ENCODE assay signal across 20 mouse cellular contexts in the genomic region with DNA sequence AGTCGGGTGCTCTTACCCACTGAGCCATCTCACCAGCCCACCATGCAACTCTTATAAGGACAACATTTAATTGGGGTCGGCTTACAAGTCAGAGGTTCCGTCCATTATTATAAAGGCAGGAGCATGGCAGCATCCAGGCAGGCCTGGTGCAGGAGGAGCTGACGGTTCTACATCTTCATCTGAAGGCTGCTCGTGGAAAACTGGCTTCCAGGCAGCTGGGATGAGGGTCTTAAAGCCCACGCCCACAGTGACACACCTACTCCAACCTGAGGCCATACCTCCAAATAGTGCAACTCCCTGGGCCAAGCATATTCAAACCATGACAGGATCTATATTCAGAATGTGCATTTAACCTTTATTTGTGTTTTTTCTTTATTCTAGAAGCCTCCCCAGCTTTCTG.
"Had no signal": no experiment of that assay in that cellular context is flagged by ENCODE, and none has a peak within 500 bp of the region (broad histone marks: within the 10 kb centered on the region; RNA-seq: fewer than 3 reads in every experiment).

No protein-coding gene starts in this region.

- H3K27ac ChIP-seq: heart, embryonic 13.5 days; heart, embryonic 15.5 days; hindbrain, embryonic 13.5 days; hindbrain, embryonic 15.5 days; hindbrain, postnatal 0 days; kidney, embryonic 15.5 days; kidney, postnatal 0 days; limb, embryonic 13.5 days; limb, embryonic 15.5 days; liver, embryonic 12.5 days had no signal

- H3K27me3 ChIP-seq: heart, embryonic 13.5 days; heart, embryonic 15.5 days; hindbrain, embryonic 13.5 days; hindbrain, embryonic 15.5 days; kidney, embryonic 15.5 days; limb, embryonic 13.5 days; limb, embryonic 15.5 days; liver, embryonic 12.5 days had no signal

- H3K4me3 ChIP-seq: heart, embryonic 13.5 days; heart, embryonic 15.5 days; hindbrain, embryonic 13.5 days; hindbrain, embryonic 15.5 days; kidney, embryonic 15.5 days; limb, embryonic 13.5 days; limb, embryonic 15.5 days; liver, embryonic 12.5 days had no signal

- DNase-seq: gastrocnemius, postnatal 14 days; gastrocnemius, postnatal 36 days; heart, adult 18-20 months; kidney, adult 11 months; kidney, adult 2 months; kidney, adult 9 months; kidney, postnatal 14 days; layer of hippocampus, adult 9-11 months; layer of hippocampus, postnatal 36 days; left cerebral cortex, postnatal 4 days had no signal

- H3K9me3 ChIP-seq: heart, embryonic 13.5 days; heart, embryonic 15.5 days; hindbrain, embryonic 13.5 days; hindbrain, embryonic 15.5 days; kidney, embryonic 15.5 days; limb, embryonic 13.5 days; limb, embryonic 15.5 days; liver, embryonic 12.5 days had no signal
